Mouse (Mus musculus) forebrain, embryonic 11.5 days (tissue): ENCODE results near the gene Trim30d. TPM values are rescaled to one million over a fixed set of nuclear protein-coding genes. Genes with fewer than 3 reads are reported as not detected.
A peak's percentile ranks its signal among the peaks of the same experiment; 100 is the strongest.
"Not testable (repeated sequence)": the region's sequence is repeated elsewhere in the genome, so short reads cannot be mapped to it uniquely, and the experiment has no call there.

ENCODE experiments used
- ATAC-seq: fragments of 200-750 bp; cut with Nextera tagmentation; replicated peaks from 2 replicates; pipeline ENCODE4 v1.8.0; 2017; ENCODE audit warnings: moderate TSS enrichment; ENCODE audit not compliant: low FRiP score
- DNase-seq: peaks from one replicate; pipeline ENCODE4 v3.0.0-alpha.2; 2017; ENCODE audit warnings: low spot score
- H3K27ac ChIP-seq: fragments of 300-500 bp; sonication (generic); 2 replicates; pipeline ENCODE4 v1.5.1; 2014; ENCODE audit warnings: low read depth, low read length
- H3K27me3 ChIP-seq: fragments of 300-500 bp; sonication (generic); 2 replicates; pipeline ENCODE4 v1.6.1; 2014; ENCODE audit warnings: mild to moderate bottlenecking, low read length, mixed read lengths; ENCODE audit not compliant: control insufficient read depth, insufficient read depth
- H3K36me3 ChIP-seq: fragments of 300-500 bp; sonication (generic); 2 replicates; pipeline ENCODE4 v1.6.1; 2014; ENCODE audit warnings: mild to moderate bottlenecking, low read length, moderate library complexity, mixed read lengths; ENCODE audit not compliant: control insufficient read depth, insufficient read depth
- H3K4me1 ChIP-seq: fragments of 300-500 bp; sonication (generic); replicated peaks from 2 replicates; pipeline ENCODE4 v1.6.1; 2014; ENCODE audit warnings: low read length, mixed read lengths; ENCODE audit not compliant: control insufficient read depth, insufficient read depth
- H3K4me2 ChIP-seq: fragments of 300-500 bp; sonication (generic); 2 replicates; pipeline ENCODE4 v1.6.1; 2014; ENCODE audit warnings: low read depth, mild to moderate bottlenecking, low read length, moderate library complexity, mixed read lengths; ENCODE audit not compliant: severe bottlenecking
- H3K4me3 ChIP-seq: fragments of 300-500 bp; sonication (generic); 2 replicates; pipeline ENCODE4 v1.5.1; 2014; ENCODE audit warnings: low read depth, low read length
- H3K9ac ChIP-seq: fragments of 300-500 bp; sonication (generic); 2 replicates; pipeline ENCODE4 v1.6.1; 2014; ENCODE audit warnings: low read length
- H3K9me3 ChIP-seq: fragments of 300-500 bp; sonication (generic); 2 replicates; pipeline ENCODE4 v1.6.1; 2016; ENCODE audit warnings: low read length, mixed read lengths; ENCODE audit not compliant: control insufficient read depth
- WGBS: fragments of 180-500 bp; shearing (Covaris S2); extraction: QIAGEN DNeasy Blood & Tissue Kit; methylation state at CpG from one replicate; pipeline ENCODE4 v1.1.7; 2014; 5-methylcytosine and 5-hydroxymethylcytosine counted together
- polyA plus RNA-seq: library from polyadenylated mRNA; unstranded; fragments of >200 nt; fragmentation: Nextera tagmentation; extraction: Ambion mirVana; gene quantifications from 2 replicates; pipeline ENCODE4 v1.2.1, GENCODE M21; 2014

Gene Trim30d
- polyA plus RNA-seq, result 0.08 TPM in 1 of 2 replicates, not detected in the other

DNA sequence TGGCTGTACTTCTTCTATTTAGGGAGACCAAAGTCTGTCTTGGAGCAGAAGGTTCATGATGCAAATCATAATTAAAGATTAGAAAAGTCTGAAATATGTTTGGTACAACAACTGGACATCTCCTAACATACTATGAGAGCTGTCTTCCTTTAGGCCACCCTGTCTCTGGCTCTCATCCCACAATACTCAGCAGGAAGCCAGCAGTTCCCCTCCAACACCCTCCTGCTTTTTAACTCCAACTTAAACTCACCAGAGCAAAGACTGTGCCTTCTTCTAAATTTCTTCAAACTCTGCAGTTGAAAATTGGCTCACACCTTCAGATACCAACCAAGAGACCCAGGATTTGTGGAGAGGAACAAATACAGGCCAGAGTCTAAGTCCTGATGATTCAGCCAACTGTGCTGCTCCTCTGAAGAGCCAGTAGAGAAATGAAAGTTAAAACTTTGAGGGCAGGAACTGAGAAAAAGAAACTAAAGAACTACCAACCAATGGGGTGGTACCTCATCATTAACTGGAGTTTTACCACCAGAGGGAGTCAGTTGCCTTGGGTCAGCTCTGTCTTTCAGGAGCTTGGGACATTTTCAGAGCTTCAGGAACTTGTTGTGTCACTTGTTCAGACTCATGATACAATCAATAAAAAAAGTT is at the start of gene Trim30d:
TSS of gene Trim30d (minus strand) at position 429 of the 645 bp plus-strand sequence.
- not testable (repeated sequence) for H3K4me2 ChIP-seq, H3K4me3 ChIP-seq, DNase-seq, H3K9me3 ChIP-seq, H3K36me3 ChIP-seq, H3K4me1 ChIP-seq, H3K9ac ChIP-seq, ATAC-seq, H3K27ac ChIP-seq, H3K27me3 ChIP-seq

DNA sequence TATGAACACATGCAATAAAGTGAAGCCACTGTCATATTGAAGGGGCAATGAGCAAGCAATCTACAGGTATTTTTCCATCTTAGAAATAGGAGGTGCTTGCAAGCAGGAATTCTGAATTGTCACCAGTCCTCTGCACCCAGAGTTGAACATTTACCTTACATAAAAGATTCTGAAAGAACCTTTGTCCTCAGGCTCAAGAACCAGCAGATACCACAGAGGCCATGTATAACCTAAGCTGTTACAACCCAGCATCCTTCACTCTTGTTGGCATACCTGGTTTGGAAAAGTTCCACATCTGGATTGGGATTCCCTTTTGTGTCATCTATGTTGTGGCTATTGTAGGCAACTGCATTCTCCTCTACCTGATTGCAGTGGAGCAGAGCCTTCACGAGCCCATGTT is 45.1 kb upstream of the Trim30d start:
- no peak overlapping the region for H3K9ac ChIP-seq
- no peak overlapping the region for H3K27ac ChIP-seq
- ATAC-seq (no peak), DNase-seq (no peak)
- 73% methylated on average over 1 of the region's 1 CpGs for WGBS
- no peaks in the 10 kb centered on the region for H3K9me3 ChIP-seq
- H3K27me3 ChIP-seq, result no peaks in the 10 kb centered on the region
- H3K36me3 ChIP-seq, result no peaks in the 10 kb centered on the region
- H3K4me2 ChIP-seq, result no peak overlapping the region
- H3K4me3 ChIP-seq, result no peak overlapping the region
- no peaks in the 10 kb centered on the region for H3K4me1 ChIP-seq

DNA sequence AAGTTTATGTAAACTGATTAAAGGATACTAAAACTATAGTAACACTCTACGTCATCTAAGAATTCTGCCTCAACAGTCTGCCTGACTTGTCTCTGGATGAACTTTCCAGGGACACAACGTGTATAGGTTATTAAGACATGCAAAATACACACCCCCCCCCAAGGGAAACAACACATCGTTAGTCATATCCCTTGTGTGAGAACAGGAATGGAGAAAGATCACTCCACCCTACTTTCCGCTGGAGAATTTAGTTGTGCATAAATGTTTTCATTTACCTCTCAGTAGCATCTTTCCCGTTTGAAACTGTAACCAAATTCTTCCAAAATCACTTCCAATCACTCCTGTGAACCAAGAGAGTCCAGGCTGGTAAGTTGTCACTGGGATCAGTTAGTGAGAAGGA is 42.2 kb upstream of the Trim30d start, which contains the start of gene Olfr651:
TSS of gene Olfr651 (plus strand) at position 301 of the 400 bp plus-strand sequence.
- H3K4me2 ChIP-seq, result no peak within 1 kb of the TSS
- H3K27me3 ChIP-seq, result no peaks in the 10 kb centered on the region
- 72% methylated on average over 5 of the region's 5 CpGs for WGBS
- H3K4me3 ChIP-seq, result no peak within 1 kb of the TSS
- H3K9me3 ChIP-seq, result no peaks in the 10 kb centered on the region
- H3K36me3 ChIP-seq, result no peaks in the 10 kb centered on the region
- no peak within 1 kb of the TSS for H3K27ac ChIP-seq
- no peaks in the 10 kb centered on the region for H3K4me1 ChIP-seq
- no peak for DNase-seq
- H3K9ac ChIP-seq, result no peak within 1 kb of the TSS
- ATAC-seq, result no peak

DNA sequence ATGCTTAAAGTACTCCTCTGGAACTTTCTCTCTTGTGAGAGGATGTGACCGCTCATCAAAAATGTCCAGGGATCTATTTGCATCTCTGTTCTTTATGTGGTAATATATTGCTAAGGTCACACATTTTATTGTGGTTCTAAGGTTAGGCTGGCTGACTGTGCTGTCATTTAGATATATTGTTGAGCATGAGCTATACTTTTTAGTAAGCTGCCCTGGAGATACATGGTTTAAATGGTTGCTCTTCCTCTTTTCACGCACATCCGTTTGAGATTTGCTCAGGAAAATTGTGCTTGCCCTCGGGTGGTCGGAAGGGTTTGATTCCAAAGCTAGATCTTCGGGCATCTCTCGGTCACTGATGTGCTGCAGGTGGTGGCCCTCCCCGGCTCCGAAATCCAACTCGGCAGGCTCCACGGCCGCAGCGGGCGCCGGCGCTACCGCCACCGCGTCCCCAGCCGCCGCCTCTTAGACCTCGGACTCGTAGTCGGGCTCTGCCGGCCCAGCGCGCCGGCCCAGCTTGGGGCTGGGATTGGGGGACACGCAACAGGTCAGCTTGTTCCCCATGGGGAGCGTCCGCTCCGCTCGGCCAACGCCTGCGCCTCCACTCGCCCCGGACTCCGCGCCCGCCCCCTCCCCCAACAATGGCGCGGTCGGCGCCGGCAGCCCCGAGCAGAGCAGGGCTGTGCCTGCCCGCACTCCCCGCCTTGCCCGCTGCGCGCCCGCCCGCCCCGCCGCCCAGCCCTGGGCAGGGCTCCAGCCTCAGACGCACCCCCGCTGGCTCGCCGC is 5.9 kb downstream of the Trim30d start:
- Histone ChIP-seq H3K9me3 (no peaks in the 10 kb centered on the region), H3K27ac (no peak overlapping the region), H3K4me2 (peak overlapping the region; percentile 48), H3K36me3 (no peaks in the 10 kb centered on the region), H3K27me3 (no peaks in the 10 kb centered on the region), H3K9ac (peak overlapping the region; percentile 52), H3K4me1 (no peaks in the 10 kb centered on the region), H3K4me3 (peak overlapping the region; percentile 37)
- ATAC-seq (peak; percentile 98), DNase-seq (peak; percentile 77)
- 2% methylated on average over 56 of the region's 59 CpGs for WGBS

DNA sequence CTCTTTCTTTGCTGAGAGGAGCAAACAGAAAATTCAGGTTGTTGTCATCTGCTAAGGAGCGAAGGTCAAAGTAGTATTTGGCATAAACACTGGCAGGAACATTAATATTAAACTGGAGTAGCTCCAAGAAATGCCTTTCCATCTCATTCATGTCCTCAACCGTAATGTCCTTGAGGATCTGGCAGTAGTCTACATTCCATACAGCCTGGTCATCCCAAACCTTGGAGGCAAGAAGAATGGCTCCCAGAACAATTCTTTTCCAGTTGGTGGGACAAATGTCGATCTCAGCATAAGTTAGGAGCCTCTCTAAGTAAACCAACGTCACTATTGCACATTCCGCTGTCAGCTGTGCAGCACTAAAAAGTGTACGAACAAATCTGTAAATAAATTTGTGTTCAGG is 6.5 kb downstream of the Trim30d start:
- 82% methylated on average over 6 of the region's 6 CpGs for whole genome bisulfite sequencing

DNA sequence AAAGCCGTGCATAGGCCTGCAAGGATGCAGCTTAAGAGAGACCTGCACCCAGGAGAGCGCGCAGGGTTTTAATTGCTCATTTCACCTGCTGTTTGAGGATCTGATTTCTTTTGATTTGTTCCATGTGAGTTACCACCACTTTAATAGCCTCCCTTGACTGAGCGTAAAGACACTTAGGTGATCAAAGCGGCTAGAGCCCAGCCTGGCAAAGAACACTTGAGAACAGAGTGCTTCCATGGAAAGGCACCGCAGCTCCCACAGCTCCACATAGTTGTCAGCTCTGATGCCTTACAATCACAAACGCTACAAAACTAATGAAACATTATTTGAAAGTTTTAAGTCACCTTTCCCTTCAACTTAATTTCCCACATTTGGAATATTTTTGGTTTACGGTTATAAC is 8.2 kb downstream of the Trim30d start:
- WGBS, result 28% methylated on average over 6 of the region's 8 CpGs
- not testable (repeated sequence) for ATAC-seq

More for the DNA sequence above, 6.5 kb downstream of the Trim30d start:
- H3K27me3 ChIP-seq, DNase-seq, ATAC-seq, H3K4me1 ChIP-seq, H3K27ac ChIP-seq, H3K4me2 ChIP-seq, H3K36me3 ChIP-seq, H3K9me3 ChIP-seq, H3K4me3 ChIP-seq, H3K9ac ChIP-seq: not testable (repeated sequence)

DNA sequence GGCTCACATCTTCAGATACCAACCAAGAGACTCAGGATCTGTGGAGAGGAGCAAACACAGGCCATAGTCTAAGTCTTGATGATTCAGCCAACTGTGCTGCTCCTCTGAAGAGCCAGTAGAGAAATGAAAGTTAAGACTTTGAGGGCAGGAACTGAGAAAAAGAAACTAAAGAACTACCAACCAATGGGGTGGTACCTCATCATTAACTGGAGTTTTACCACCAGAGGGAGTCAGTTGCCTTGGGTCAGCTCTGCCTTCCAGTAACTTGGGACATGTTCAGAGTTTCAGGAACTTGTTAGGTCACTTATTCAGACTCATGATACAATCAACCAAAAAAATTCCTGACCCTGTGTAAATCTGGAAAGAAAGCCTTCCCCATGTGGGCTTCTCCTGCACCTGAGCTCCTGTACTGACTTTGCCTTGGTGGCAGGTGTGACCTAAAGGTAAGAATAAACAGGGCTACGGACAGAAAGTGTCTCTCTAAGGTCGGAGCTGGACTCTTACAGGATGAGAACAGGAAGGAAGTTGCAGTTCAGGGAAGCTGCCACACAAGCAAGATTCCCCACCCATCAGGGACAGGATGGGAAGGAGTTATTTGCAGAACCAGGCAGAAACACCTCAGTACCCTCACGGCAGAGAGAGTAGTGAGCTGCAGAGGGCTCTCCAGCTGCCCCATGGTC is 42.4 kb downstream of the Trim30d start, which contains the start of gene Trim30a:
TSS of gene Trim30a (minus strand) at position 129 of the 680 bp plus-strand sequence.
- Histone ChIP-seq H3K36me3 (no peaks in the 10 kb centered on the region), H3K4me1 (no peaks in the 10 kb centered on the region), H3K4me2 (no peak within 1 kb of the TSS), H3K27me3 (no peaks in the 10 kb centered on the region), H3K27ac (no peak within 1 kb of the TSS), H3K4me3 (no peak within 1 kb of the TSS), H3K9me3 (no peaks in the 10 kb centered on the region), H3K9ac (no peak within 1 kb of the TSS)
- DNase-seq, result no peak
- 62% methylated on average over 3 of the region's 3 CpGs for WGBS
- no peak for ATAC-seq

More for the DNA sequence above, 8.2 kb downstream of the Trim30d start:
- H3K4me3 ChIP-seq, H3K9ac ChIP-seq, H3K36me3 ChIP-seq, DNase-seq, H3K27ac ChIP-seq, H3K9me3 ChIP-seq, H3K27me3 ChIP-seq, H3K4me1 ChIP-seq, H3K4me2 ChIP-seq: not testable (repeated sequence)

DNA sequence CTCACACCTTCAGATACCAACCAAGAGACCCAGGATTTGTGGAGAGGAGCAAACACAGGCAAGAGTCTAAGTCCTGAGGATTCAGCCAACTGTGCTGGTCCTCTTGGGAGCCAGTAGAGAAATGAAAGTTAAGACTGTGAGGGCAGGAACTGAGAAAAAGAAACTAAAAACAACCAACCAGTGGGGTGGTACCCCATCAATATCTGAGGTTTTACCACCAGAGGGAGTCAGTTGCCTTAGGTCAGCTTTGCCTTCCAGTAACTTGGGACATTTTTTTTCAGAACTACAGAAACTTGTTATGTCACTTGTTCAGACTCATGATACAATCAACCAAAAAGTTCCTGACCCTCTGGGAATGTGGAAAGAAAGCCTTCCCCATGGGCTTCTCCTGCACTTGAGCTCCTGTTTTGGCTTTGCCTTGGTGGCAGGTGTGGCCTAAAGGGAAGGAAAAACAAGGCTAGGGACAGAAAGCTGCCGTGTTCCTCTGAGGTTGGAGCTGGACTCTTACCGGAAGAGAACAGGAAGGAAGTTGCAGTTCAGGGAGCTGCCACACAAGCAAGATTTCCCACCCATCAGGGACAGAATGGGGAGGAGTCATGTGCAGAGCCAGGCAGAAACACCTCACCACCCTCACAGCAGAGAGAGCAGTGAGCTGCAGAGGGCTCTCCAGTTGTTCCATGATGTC is 61.5 kb downstream of the Trim30d start:
- H3K4me3 ChIP-seq, result no peak overlapping the region

More for the DNA sequence above, 61.5 kb downstream of the Trim30d start:
- Histone ChIP-seq H3K4me1 (no peaks in the 10 kb centered on the region), H3K27me3 (no peaks in the 10 kb centered on the region), H3K27ac (no peak overlapping the region), H3K9ac (no peak overlapping the region), H3K9me3 (no peaks in the 10 kb centered on the region), H3K4me2 (no peak overlapping the region), H3K36me3 (no peaks in the 10 kb centered on the region)
- WGBS, result 72% methylated on average over 2 of the region's 2 CpGs
- ATAC-seq (no peak), DNase-seq (no peak)
